Mouse (Mus musculus): ENCODE data around the gene Il1rn.

Il1rn gene

GRCm38 (mm10) chr2:24341395-24341885 lies 4.8 kb downstream of the Il1rn start:
- H3K9me3 ChIP-seq (ENCODE audit: low read length): no peaks in the 10 kb centered on the region
- H3K27me3 ChIP-seq (ENCODE audit: insufficient read depth, low read length): no peaks in the 10 kb centered on the region
- H3K4me1 ChIP-seq (replicated peaks; ENCODE audit: low read depth, low read length): peaks cover 8% of the 10 kb centered on the region
- H3K4me3 ChIP-seq (replicated peaks; ENCODE audit: low read length): no peak overlapping the region
- no peaks in the 10 kb centered on the region for H3K36me3 ChIP-seq (ENCODE audit: insufficient read depth, low read length)
- TF ChIP-seq NANOG (IDR thresholded peaks at IDR 0.05; ENCODE audit: borderline replicate concordance, low read length) (no peak), POU5F1 (IDR thresholded peaks at IDR 0.05; ENCODE audit: borderline replicate concordance, low read length) (no peak), CTCF (conservative IDR thresholded peaks at IDR 0.05; ENCODE audit: low read length) (no peak)

- no peaks in the 10 kb centered on the region for H3K9me3 ChIP-seq (ENCODE audit: low read length)
- H3K4me1 ChIP-seq (replicated peaks; ENCODE audit: low read depth, low read length): peaks cover 8% of the 10 kb centered on the region
- no peaks in the 10 kb centered on the region for H3K36me3 ChIP-seq (ENCODE audit: insufficient read depth, low read length)
- H3K4me3 ChIP-seq (replicated peaks; ENCODE audit: low read length): no peak overlapping the region
- TF ChIP-seq POU5F1 (IDR thresholded peaks at IDR 0.05; ENCODE audit: borderline replicate concordance, low read length): no peak
- TF ChIP-seq NANOG (IDR thresholded peaks at IDR 0.05; ENCODE audit: borderline replicate concordance, low read length): no peak
- no peak for TF ChIP-seq CTCF (conservative IDR thresholded peaks at IDR 0.05; ENCODE audit: low read length)
- H3K27me3 ChIP-seq (ENCODE audit: insufficient read depth, low read length): no peaks in the 10 kb centered on the region
Measured at GRCm38 (mm10) chr2:24344619-24345018, 8.0 kb downstream of the Il1rn start.

GRCm38 (mm10) chr2:24345056-24345455 lies 8.4 kb downstream of the Il1rn start:
- no peaks in the 10 kb centered on the region for H3K9me3 ChIP-seq (ENCODE audit: low read length)
- H3K36me3 ChIP-seq (ENCODE audit: insufficient read depth, low read length): no peaks in the 10 kb centered on the region
- H3K27me3 ChIP-seq (ENCODE audit: insufficient read depth, low read length): no peaks in the 10 kb centered on the region
- TF ChIP-seq NANOG (IDR thresholded peaks at IDR 0.05; ENCODE audit: borderline replicate concordance, low read length) (no peak), POU5F1 (IDR thresholded peaks at IDR 0.05; ENCODE audit: borderline replicate concordance, low read length) (no peak), CTCF (conservative IDR thresholded peaks at IDR 0.05; ENCODE audit: low read length) (no peak)
- H3K4me1 ChIP-seq (replicated peaks; ENCODE audit: low read depth, low read length): peaks cover 8% of the 10 kb centered on the region
- H3K4me3 ChIP-seq (replicated peaks; ENCODE audit: low read length): no peak overlapping the region

GRCm38 (mm10) chr2:24347926-24348325 lies 11.3 kb downstream of the Il1rn start:
- TF ChIP-seq POU5F1 (IDR thresholded peaks at IDR 0.05; ENCODE audit: borderline replicate concordance, low read length) (no peak), CTCF (conservative IDR thresholded peaks at IDR 0.05; ENCODE audit: low read length) (no peak)
- H3K27me3 ChIP-seq (ENCODE audit: insufficient read depth, low read length): no peaks in the 10 kb centered on the region
- H3K9me3 ChIP-seq (ENCODE audit: low read length): no peaks in the 10 kb centered on the region
- no peak overlapping the region for H3K4me3 ChIP-seq (replicated peaks; ENCODE audit: low read length)
- H3K36me3 ChIP-seq (ENCODE audit: insufficient read depth, low read length): no peaks in the 10 kb centered on the region
- H3K4me1 ChIP-seq (replicated peaks; ENCODE audit: low read depth, low read length): peaks cover 8% of the 10 kb centered on the region

- no peak overlapping the region for H3K4me3 ChIP-seq (replicated peaks; ENCODE audit: low read length)
- TF ChIP-seq CTCF (conservative IDR thresholded peaks at IDR 0.05; ENCODE audit: low read length) (no peak), NANOG (IDR thresholded peaks at IDR 0.05; ENCODE audit: borderline replicate concordance, low read length) (no peak), POU5F1 (IDR thresholded peaks at IDR 0.05; ENCODE audit: borderline replicate concordance, low read length) (no peak)
- no peaks in the 10 kb centered on the region for H3K9me3 ChIP-seq (ENCODE audit: low read length)
- no peaks in the 10 kb centered on the region for H3K4me1 ChIP-seq (replicated peaks; ENCODE audit: low read depth, low read length)
- no peaks in the 10 kb centered on the region for H3K36me3 ChIP-seq (ENCODE audit: insufficient read depth, low read length)
- no peaks in the 10 kb centered on the region for H3K27me3 ChIP-seq (ENCODE audit: insufficient read depth, low read length)
Measured at GRCm38 (mm10) chr2:24351159-24351558, 14.5 kb downstream of the Il1rn start.

GRCm38 (mm10) chr2:24353042-24353441 lies 16.4 kb downstream of the Il1rn start:
- Histone ChIP-seq H3K4me3 (replicated peaks; ENCODE audit: low read length) (no peak overlapping the region), H3K4me1 (replicated peaks; ENCODE audit: low read depth, low read length) (no peaks in the 10 kb centered on the region), H3K27me3 (ENCODE audit: insufficient read depth, low read length) (no peaks in the 10 kb centered on the region), H3K36me3 (ENCODE audit: insufficient read depth, low read length) (no peaks in the 10 kb centered on the region), H3K9me3 (ENCODE audit: low read length) (no peaks in the 10 kb centered on the region)
- no peak for TF ChIP-seq POU5F1 (IDR thresholded peaks at IDR 0.05; ENCODE audit: borderline replicate concordance, low read length)
- TF ChIP-seq CTCF (conservative IDR thresholded peaks at IDR 0.05; ENCODE audit: low read length): no peak
- TF ChIP-seq NANOG (IDR thresholded peaks at IDR 0.05; ENCODE audit: borderline replicate concordance, low read length): no peak

GRCm38 (mm10) chr2:24357642-24358041 lies 21.0 kb downstream of the Il1rn start:
- no peak for TF ChIP-seq NANOG (IDR thresholded peaks at IDR 0.05; ENCODE audit: borderline replicate concordance, low read length)
- TF ChIP-seq POU5F1 (IDR thresholded peaks at IDR 0.05; ENCODE audit: borderline replicate concordance, low read length): no peak
- TF ChIP-seq CTCF (conservative IDR thresholded peaks at IDR 0.05; ENCODE audit: low read length): peak; percentile 61
- no peaks in the 10 kb centered on the region for H3K36me3 ChIP-seq (ENCODE audit: insufficient read depth, low read length)

GRCm38 (mm10) chr2:24359347-24359746 lies 22.7 kb downstream of the Il1rn start:
- H3K27me3 ChIP-seq (ENCODE audit: insufficient read depth, low read length): 0 out of 2 replicates have a peak, but pooled peaks cover 2% of the 10 kb centered on the region
- H3K4me3 ChIP-seq (replicated peaks; ENCODE audit: low read length): no peak overlapping the region
- H3K9me3 ChIP-seq (ENCODE audit: low read length): no peaks in the 10 kb centered on the region
- no peaks in the 10 kb centered on the region for H3K36me3 ChIP-seq (ENCODE audit: insufficient read depth, low read length)
- TF ChIP-seq POU5F1 (IDR thresholded peaks at IDR 0.05; ENCODE audit: borderline replicate concordance, low read length) (no peak), CTCF (conservative IDR thresholded peaks at IDR 0.05; ENCODE audit: low read length) (no peak), NANOG (IDR thresholded peaks at IDR 0.05; ENCODE audit: borderline replicate concordance, low read length) (no peak)
- no peaks in the 10 kb centered on the region for H3K4me1 ChIP-seq (replicated peaks; ENCODE audit: low read depth, low read length)

More at GRCm38 (mm10) chr2:24357642-24358041, 21.0 kb downstream of the Il1rn start:
- no peaks in the 10 kb centered on the region for H3K27me3 ChIP-seq (ENCODE audit: insufficient read depth, low read length)
- no peaks in the 10 kb centered on the region for H3K9me3 ChIP-seq (ENCODE audit: low read length)
- H3K4me3 ChIP-seq (replicated peaks; ENCODE audit: low read length): no peak overlapping the region
- no peaks in the 10 kb centered on the region for H3K4me1 ChIP-seq (replicated peaks; ENCODE audit: low read depth, low read length)

GRCm38 (mm10) chr2:24363818-24364217 lies 27.2 kb downstream of the Il1rn start:
- Histone ChIP-seq H3K9me3 (ENCODE audit: low read length) (no peaks in the 10 kb centered on the region), H3K27me3 (ENCODE audit: insufficient read depth, low read length) (peaks cover 33% of the 10 kb centered on the region), H3K4me1 (replicated peaks; ENCODE audit: low read depth, low read length) (peaks cover 4% of the 10 kb centered on the region; the same call in 1 of the 2 replicates), H3K4me3 (replicated peaks; ENCODE audit: low read length) (no peak overlapping the region), H3K36me3 (ENCODE audit: insufficient read depth, low read length) (no peaks in the 10 kb centered on the region)
- no peak for TF ChIP-seq NANOG (IDR thresholded peaks at IDR 0.05; ENCODE audit: borderline replicate concordance, low read length)
- no peak for TF ChIP-seq POU5F1 (IDR thresholded peaks at IDR 0.05; ENCODE audit: borderline replicate concordance, low read length)
- no peak for TF ChIP-seq CTCF (conservative IDR thresholded peaks at IDR 0.05; ENCODE audit: low read length)

Measured in E14TG2a.4 (cell line).